Mouse (Mus musculus) gastrocnemius, postnatal 4 days (tissue): ENCODE data around the gene Rasgef1b. TPM values are rescaled to one million over a fixed set of nuclear protein-coding genes. Genes with fewer than 3 reads are reported as not detected.

Experiments
- DNase-seq, 2 experiments: peaks; one replicate each; pipeline ENCODE4 v3.0.0; 2021 to 2022; ENCODE audit warnings: low spot score in 2 of 2, mixed read lengths in 2 of 2
- long read RNA-seq, 2 experiments: library from polyadenylated mRNA; stranded (forward); transcript quantifications; one replicate each; pipeline ENCODE4 v2.0.0; 2021
- total RNA-seq, 2 experiments: library from RNA; stranded (reverse); gene quantifications; 2 replicates each; pipeline ENCODE4 v1.2.3; 2021

Rasgef1b gene
- 1 to 10 TPM; 3.2 to 3.6 TPM for total RNA-seq
- long read RNA-seq, experiment 1, transcript Rasgef1b-201 (14 exons, 2,990 nt), result major isoform, 5 of 8 reads
- long read RNA-seq, experiment 1, partial matches to known transcripts, result 0 of 8 reads
- long read RNA-seq, experiment 1, other reads (novel, unspliced or antisense), result 1 of 8 reads
- long read RNA-seq, experiment 2, partial matches to known transcripts, result 1 of 4 reads
- long read RNA-seq, experiment 2, other reads (novel, unspliced or antisense), result 1 of 4 reads

DNA sequence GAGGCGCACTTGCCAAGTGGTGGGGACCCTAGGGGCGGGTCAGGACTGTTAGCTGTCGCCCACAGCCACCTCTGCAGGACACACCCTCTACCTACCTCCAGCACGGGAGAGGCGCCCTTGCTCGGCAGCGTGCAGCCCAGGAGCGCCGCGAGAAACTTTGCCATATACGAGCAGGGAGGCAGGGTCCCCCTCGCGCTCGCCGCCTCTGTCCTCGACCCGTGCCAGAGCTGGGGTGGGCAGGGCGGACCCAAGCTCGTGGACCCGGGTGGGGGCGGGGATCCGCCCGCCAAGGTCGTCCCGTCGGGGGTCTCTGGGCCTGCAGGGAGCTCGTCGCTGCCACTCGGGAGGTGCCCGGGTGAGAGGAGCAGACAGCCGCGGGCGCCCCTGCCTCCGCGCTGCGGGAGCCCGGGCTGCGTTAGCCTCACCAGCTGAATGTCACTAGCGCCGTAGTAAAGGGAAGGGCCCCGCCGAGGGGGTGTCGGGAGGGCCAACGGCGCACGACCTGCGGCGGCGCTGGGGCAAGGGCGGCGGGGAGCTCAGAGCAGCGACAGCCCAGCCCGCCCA is at the start of gene Rasgef1b:
Rasgef1b (minus strand) TSS at position 417 of the 564 bp plus-strand sequence.
- peak; percentile 66 to 80 for DNase-seq

DNA sequence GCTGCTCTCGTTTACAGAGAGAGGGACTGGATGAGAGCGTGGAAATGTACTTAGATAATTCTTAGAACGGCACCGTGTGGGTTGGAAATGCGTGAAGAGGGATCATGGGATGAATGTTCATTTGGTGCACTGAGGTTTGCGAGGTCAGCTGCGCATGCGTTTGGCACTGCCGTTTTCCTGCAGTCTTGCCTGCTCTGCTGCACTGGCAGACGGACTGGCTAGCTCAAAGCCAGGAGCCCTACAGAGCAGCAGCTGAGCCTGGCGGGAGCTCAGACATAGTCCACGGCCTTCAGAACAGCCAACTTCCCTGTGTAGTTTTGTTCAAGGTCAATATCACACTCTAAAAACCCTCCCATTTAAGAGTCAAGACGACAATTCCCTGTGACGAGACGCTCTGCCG is 46.5 kb upstream of the Rasgef1b start:
- DNase-seq, result no peak

- DNase-seq, result no peak
Observed at GRCm38 (mm10) chr5:99773265-99773664, 44.4 kb upstream of the Rasgef1b start.

- no peak for DNase-seq
Observed at GRCm38 (mm10) chr5:99764246-99764645, 35.4 kb upstream of the Rasgef1b start.

GRCm38 (mm10) chr5:99758859-99759258 is 30.0 kb upstream of the Rasgef1b start:
- DNase-seq, result no peak

GRCm38 (mm10) chr5:99753843-99754242 is 25.0 kb upstream of the Rasgef1b start:
- no peak for DNase-seq

- DNase-seq, result no peak
Observed at GRCm38 (mm10) chr5:99753368-99753767, 24.5 kb upstream of the Rasgef1b start.

DNA sequence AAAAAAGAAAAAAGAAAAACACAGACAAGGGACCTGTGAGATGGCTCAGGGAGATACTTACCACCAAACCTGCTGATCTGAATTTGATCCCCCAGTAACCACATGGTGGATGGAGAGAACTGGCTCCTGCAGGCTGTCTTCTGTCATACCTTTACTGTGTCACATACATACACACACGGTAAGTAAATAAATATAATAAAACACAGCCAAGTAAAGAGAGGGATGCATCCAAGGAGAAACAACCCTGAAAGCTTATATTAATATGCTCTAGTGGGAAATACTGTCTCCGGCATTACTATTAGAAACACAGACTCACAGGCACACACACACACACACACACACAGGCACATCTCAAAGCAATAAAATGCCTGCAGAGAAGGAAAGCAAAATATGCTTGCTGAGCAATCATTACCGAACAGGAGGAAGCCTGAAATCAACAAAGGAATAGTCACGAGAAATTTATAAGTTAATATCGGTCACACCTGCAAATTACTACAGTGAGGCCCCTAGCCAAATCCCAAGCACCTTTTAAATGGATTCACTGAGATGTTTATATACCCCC is 23.9 kb upstream of the Rasgef1b start:
- no peak for DNase-seq

- DNase-seq, result no peak
Observed at GRCm38 (mm10) chr5:99748417-99748816, 19.6 kb upstream of the Rasgef1b start.

GRCm38 (mm10) chr5:99746087-99746486 is 17.2 kb upstream of the Rasgef1b start:
- DNase-seq, result no peak

DNA sequence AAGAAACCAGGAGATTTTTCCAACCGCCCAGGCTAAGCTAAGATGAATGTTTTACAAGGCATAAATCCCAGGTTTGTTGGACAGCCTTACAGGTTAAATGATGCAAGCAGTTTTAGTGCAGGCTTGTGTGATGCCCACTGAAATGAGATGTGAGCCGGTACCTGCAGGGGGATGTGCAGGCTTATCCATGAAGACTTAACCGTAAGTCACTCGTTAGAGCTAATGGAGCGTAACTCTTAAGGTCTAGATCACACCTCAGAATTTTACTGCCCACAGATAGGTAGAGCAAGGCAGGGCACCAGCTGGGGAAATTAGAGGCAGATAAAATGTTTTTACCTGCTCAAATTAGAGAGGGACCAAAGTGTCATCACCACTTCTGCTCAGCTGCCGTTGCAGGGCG is 14.0 kb upstream of the Rasgef1b start:
- no peak for DNase-seq

DNA sequence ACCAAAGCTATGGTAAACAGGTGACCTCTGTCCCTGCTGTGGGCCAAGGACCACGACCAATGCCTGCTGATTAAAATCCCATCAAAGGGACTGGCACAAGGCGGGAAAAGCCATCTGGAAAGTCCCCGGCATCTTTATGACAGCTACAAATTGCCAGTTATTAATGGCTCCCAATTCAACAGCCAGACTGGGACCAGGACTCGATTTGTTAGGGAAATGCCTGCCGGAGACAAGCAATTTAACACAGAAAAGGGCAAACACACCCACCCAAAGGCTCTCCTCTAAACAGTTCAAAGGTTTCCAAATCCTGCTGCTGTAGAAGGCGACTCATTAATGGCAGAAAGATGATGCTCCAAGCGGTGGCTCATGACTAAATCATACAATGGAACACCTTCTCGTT is 13.2 kb upstream of the Rasgef1b start:
- DNase-seq, result no peak

DNA sequence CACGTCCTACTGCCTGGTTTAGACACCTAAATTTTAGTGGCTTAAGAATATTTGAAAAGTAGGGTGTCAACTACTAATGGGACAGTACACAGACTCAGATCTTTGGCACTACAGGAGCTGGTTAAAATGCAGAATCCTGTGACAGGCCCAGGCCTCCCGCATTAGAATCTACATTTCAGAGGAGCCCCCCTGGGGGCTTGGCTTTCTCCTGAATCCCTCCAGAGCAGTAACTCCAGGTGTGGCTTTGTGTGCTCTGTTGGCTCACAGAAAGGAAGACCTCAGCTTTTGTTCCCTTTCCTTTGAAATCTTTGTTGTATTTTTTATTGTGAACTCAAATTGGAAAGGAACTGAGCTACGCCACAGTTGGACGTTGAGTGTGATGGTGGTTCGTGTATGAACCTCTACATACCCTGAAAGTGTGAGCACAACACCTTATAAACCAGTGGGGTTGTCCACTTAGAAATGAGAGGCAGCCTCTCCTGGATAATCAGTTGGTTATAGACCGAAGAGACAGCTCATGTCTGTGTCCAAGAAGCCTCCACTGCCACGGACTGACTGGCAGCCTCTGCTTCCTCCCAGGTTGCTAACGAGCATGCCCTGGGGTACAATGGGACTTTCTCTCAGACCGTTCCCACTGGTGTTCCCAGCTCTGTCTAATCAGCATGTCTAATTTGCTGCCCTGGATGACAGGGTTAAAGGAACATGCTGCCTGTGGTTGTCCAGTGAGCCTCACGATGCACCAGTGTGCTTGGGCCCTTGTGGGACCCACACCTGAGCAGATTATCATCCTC is 9.3 kb upstream of the Rasgef1b start:
- no peak for DNase-seq

DNA sequence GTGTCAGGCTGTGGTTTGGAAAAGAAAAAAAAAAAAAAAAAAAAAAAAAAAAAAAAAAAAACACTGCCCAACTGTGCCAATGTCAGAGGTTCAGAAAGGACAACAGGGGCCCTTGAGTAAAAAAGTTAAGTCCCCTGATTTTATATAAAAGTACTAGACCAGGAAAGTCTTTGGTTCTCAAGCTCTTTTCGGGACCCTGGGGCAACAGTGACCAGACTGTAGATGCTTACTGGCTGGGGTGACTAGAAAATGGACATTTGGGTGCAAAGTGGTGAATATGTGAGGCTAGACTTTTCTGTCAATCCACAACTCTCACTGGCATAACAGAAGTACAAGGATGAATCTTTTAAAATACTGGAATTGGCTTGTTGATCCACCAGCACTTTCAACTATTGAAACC is 1.1 kb upstream of the Rasgef1b start:
- no peak for DNase-seq

- DNase-seq, result peak; percentile 19 to 20
Observed at GRCm38 (mm10) chr5:99729361-99729882, 557 bp upstream of the Rasgef1b start.

DNA sequence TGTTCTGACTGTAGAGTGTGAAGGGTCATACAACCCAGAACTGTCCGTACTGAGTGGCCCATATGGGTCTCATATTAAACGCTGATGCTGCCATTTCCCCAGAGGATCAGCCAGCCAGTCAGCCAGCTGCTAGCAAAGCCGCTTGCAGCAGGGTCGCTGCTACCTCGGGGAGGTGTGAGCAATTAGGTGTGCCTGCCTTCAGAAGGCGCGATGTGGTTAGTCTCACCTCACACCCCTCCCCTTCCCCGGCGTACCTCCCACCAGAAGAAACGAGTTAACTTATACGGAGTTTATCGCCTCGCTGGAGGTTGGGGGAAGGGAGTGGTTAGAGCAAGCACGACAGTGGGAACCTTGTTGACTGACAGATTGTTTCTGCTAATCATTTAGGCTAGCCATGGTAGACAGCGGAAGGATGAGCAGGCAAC is 826 bp downstream of the Rasgef1b start:
- DNase-seq, result no peak

DNA sequence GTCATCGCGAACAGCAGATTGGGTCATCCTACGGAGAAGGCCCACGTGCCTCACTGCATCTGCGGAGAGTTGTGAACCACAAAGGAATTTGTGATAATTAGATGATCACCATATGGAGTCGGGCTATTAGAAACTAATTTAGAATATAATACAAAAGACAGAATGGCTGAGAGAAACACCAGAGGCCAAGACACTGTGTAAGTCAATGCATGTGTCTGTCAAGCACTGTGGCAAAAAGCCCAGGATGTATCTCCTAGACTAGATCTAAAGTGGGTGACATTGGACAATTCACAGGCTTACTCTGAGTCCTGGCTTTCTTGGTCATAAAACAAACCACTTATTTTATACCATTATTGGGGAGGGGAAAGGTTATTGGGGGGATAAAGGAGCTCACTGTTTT is 4.9 kb downstream of the Rasgef1b start:
- no peak for DNase-seq

GRCm38 (mm10) chr5:99722310-99722709 is 6.6 kb downstream of the Rasgef1b start:
- no peak for DNase-seq

GRCm38 (mm10) chr5:99720554-99720953 is 8.3 kb downstream of the Rasgef1b start:
- DNase-seq, result no peak

GRCm38 (mm10) chr5:99717917-99718316 is 10.9 kb downstream of the Rasgef1b start:
- no peak for DNase-seq

GRCm38 (mm10) chr5:99715281-99715744 is 13.6 kb downstream of the Rasgef1b start:
- DNase-seq, result no peak

DNA sequence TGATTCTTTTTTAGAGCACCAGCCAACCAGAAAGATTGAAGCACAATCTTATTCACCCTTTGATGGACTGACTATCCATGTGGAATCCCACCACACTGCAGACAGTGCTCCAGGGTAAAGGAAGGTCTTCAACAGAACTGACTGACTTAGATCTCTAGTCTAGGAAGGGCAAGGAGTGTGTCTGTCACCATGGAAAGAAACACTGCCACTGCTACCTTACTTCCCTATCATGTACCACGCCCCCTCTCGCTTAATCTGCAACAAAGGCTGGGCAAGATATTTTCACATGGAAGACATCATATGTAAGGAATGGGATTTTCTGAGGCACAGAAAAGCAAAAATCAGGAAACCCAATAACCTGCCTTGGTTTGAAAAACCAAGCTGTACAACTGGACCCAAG is 16.9 kb downstream of the Rasgef1b start:
- no peak for DNase-seq
